Mouse (Mus musculus): ENCODE measurements around the gene Adcy7. TPM values are rescaled to one million over a fixed set of nuclear protein-coding genes. Genes with fewer than 3 reads are reported as not detected.

The Adcy7 gene
- total and polyA plus RNA-seq, 2 experiments = 1.6 to 2.1 TPM

- no peaks in the 10 kb centered on the region for H3K36me3 ChIP-seq (ENCODE audit: control insufficient read depth, insufficient read depth, low read length)
- 83% methylated on average over 13 of the region's 13 CpGs for WGBS
- no peak overlapping the region for H3K27ac ChIP-seq (replicated peaks; ENCODE audit: insufficient read depth, low read depth, low read length)
- H3K4me1 ChIP-seq (ENCODE audit: control insufficient read depth, insufficient read depth, low read length) = no peaks in the 10 kb centered on the region
- no peak for DNase-seq (ENCODE audit: extremely low read depth, low read depth, low spot score)
- no peaks in the 10 kb centered on the region for H3K79me2 ChIP-seq (ENCODE audit: control insufficient read depth, insufficient read depth, low read length)
- TF ChIP-seq POLR2A (IDR thresholded peaks at IDR 0.05; ENCODE audit: extremely low read depth, insufficient read depth, low read length) (no peak), CTCF (IDR thresholded peaks at IDR 0.05; ENCODE audit: low read depth, low read length) (no peak)
- no peak overlapping the region for H3K9ac ChIP-seq (ENCODE audit: low read depth, low read length)
- no peak overlapping the region for H3K4me3 ChIP-seq (ENCODE audit: insufficient read depth, low read depth, low read length)
- H3K27me3 ChIP-seq (ENCODE audit: control insufficient read depth, insufficient read depth, low read length) = no peaks in the 10 kb centered on the region
Measured at GRCm38 (mm10) chr8:88290326-88291304, 18.4 kb downstream of the Adcy7 start.

DNA sequence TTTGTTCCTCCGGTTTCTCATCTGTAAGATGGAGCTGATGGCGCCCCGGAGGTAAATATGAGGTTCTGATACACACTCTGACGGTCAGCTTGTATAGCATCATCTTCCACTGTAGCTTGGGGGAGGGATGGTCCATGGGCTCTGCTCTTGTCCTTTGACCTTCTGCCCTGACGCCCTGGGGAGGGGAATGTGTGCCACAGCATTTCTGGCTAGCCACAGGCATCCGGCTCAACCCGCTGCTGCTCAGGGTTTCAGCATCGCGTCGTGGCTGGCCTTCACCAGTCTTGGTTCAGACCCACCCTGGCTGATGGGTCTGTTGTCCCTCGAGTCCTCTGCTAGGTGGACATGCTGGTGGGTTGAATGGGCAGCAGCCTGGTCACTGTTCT, 19.1 kb downstream of the Adcy7 start:
- H3K9ac ChIP-seq (ENCODE audit: low read depth, low read length) = no peak overlapping the region
- no peak for DNase-seq (ENCODE audit: extremely low read depth, low read depth, low spot score)
- H3K79me2 ChIP-seq (ENCODE audit: control insufficient read depth, insufficient read depth, low read length) = no peaks in the 10 kb centered on the region
- TF ChIP-seq POLR2A (IDR thresholded peaks at IDR 0.05; ENCODE audit: extremely low read depth, insufficient read depth, low read length) (no peak), CTCF (IDR thresholded peaks at IDR 0.05; ENCODE audit: low read depth, low read length) (no peak)
- H3K36me3 ChIP-seq (ENCODE audit: control insufficient read depth, insufficient read depth, low read length) = no peaks in the 10 kb centered on the region
- H3K4me1 ChIP-seq (ENCODE audit: control insufficient read depth, insufficient read depth, low read length) = no peaks in the 10 kb centered on the region
- H3K27me3 ChIP-seq (ENCODE audit: control insufficient read depth, insufficient read depth, low read length) = no peaks in the 10 kb centered on the region
- H3K4me3 ChIP-seq (ENCODE audit: insufficient read depth, low read depth, low read length) = no peak overlapping the region
- WGBS = 80% methylated on average over 11 of the region's 11 CpGs
- no peak overlapping the region for H3K27ac ChIP-seq (replicated peaks; ENCODE audit: insufficient read depth, low read depth, low read length)

- Histone ChIP-seq H3K4me3 (ENCODE audit: insufficient read depth, low read depth, low read length) (no peak overlapping the region), H3K4me1 (ENCODE audit: control insufficient read depth, insufficient read depth, low read length) (no peaks in the 10 kb centered on the region), H3K79me2 (ENCODE audit: control insufficient read depth, insufficient read depth, low read length) (no peaks in the 10 kb centered on the region), H3K27me3 (ENCODE audit: control insufficient read depth, insufficient read depth, low read length) (no peaks in the 10 kb centered on the region), H3K27ac (replicated peaks; ENCODE audit: insufficient read depth, low read depth, low read length) (no peak overlapping the region), H3K36me3 (ENCODE audit: control insufficient read depth, insufficient read depth, low read length) (no peaks in the 10 kb centered on the region), H3K9ac (ENCODE audit: low read depth, low read length) (no peak overlapping the region)
- TF ChIP-seq CTCF (IDR thresholded peaks at IDR 0.05; ENCODE audit: low read depth, low read length) (no peak), POLR2A (IDR thresholded peaks at IDR 0.05; ENCODE audit: extremely low read depth, insufficient read depth, low read length) (no peak)
- WGBS = 96% methylated on average over 3 of the region's 3 CpGs
- no peak for DNase-seq (ENCODE audit: extremely low read depth, low read depth, low spot score)
Measured at GRCm38 (mm10) chr8:88292926-88293325, 20.7 kb downstream of the Adcy7 start.

DNA sequence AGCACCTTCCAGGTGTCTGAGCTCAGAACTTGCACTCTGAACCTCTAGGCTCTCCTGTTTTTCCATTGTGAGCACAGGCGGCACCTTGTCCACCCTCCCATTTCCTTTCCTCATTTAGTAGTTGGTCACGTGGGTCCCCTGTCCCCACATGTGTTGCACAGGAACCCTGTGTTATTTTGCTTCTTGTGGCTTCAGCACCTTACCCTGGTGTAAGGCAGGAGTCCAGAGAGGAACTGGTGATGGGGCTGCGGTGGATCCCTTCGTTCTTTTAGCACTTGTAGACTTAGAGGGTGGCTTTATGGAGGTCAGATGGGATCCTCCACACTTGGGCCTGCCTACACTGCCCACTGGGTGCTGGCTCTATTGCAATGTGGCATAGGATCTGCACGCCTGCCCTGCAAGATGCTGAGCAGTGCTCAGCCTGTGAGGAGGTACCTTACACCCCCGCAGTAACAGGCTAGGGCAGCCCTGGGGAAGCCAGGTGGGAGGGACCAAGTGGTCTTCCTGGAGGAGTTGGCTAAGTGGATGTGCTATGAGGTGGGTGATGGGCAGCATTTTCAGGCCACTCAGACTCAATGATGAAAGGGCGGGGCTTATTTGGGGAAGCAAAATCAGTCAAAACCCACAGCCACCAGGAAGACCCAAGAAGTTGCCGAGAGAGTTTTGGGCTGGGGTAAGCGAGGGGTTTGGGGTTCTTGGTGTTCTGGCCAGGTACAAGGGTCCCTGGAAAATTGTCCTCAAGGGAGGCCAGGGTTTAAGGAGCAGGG, 21.6 kb downstream of the Adcy7 start:
- H3K36me3 ChIP-seq (ENCODE audit: control insufficient read depth, insufficient read depth, low read length) = no peaks in the 10 kb centered on the region
- WGBS = 88% methylated on average over 9 of the region's 9 CpGs
- H3K27me3 ChIP-seq (ENCODE audit: control insufficient read depth, insufficient read depth, low read length) = no peaks in the 10 kb centered on the region
- peak; percentile 22 for DNase-seq (ENCODE audit: extremely low read depth, low read depth, low spot score)
- no peak overlapping the region for H3K9ac ChIP-seq (ENCODE audit: low read depth, low read length)
- no peak for TF ChIP-seq POLR2A (IDR thresholded peaks at IDR 0.05; ENCODE audit: extremely low read depth, insufficient read depth, low read length)
- no peak for TF ChIP-seq CTCF (IDR thresholded peaks at IDR 0.05; ENCODE audit: low read depth, low read length)
- no peak overlapping the region for H3K27ac ChIP-seq (replicated peaks; ENCODE audit: insufficient read depth, low read depth, low read length)
- H3K4me1 ChIP-seq (ENCODE audit: control insufficient read depth, insufficient read depth, low read length) = no peaks in the 10 kb centered on the region
- H3K4me3 ChIP-seq (ENCODE audit: insufficient read depth, low read depth, low read length) = no peak overlapping the region
- no peaks in the 10 kb centered on the region for H3K79me2 ChIP-seq (ENCODE audit: control insufficient read depth, insufficient read depth, low read length)

DNA sequence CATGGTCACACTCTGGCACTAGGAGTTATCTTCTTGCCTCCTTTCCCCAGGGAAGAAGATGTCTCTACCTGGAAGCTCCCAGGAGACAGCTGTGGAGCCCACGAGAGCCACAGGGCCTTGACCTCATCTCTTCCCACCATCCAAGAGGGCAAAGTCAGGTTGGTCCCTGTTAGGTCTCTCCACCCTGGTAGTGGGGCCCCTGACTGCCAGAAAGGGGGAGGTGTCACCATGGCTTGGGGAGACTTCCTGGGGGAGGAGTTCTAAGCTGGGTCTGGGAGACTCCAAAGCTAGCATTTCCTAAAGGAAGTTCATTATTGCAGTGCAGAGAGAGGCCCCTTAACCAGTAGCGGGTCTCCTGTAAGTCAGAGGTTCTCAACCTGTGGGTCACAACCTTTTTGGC, 22.8 kb downstream of the Adcy7 start:
- Histone ChIP-seq H3K4me1 (ENCODE audit: control insufficient read depth, insufficient read depth, low read length) (no peaks in the 10 kb centered on the region), H3K36me3 (ENCODE audit: control insufficient read depth, insufficient read depth, low read length) (no peaks in the 10 kb centered on the region), H3K27ac (replicated peaks; ENCODE audit: insufficient read depth, low read depth, low read length) (no peak overlapping the region), H3K27me3 (ENCODE audit: control insufficient read depth, insufficient read depth, low read length) (no peaks in the 10 kb centered on the region), H3K79me2 (ENCODE audit: control insufficient read depth, insufficient read depth, low read length) (no peaks in the 10 kb centered on the region), H3K4me3 (ENCODE audit: insufficient read depth, low read depth, low read length) (no peak overlapping the region), H3K9ac (ENCODE audit: low read depth, low read length) (no peak overlapping the region)
- DNase-seq (ENCODE audit: extremely low read depth, low read depth, low spot score) = no peak
- TF ChIP-seq CTCF (IDR thresholded peaks at IDR 0.05; ENCODE audit: low read depth, low read length) = no peak
- TF ChIP-seq POLR2A (IDR thresholded peaks at IDR 0.05; ENCODE audit: extremely low read depth, insufficient read depth, low read length) = no peak
- WGBS = 83% methylated on average over 2 of the region's 2 CpGs
